Mouse (Mus musculus) testis, adult 2 months (tissue): Measurements from ENCODE around the gene Olfr854.

Experiments
- CTCF ChIP-seq: fragments of 200-500 bp; IDR thresholded peaks from 2 replicates; pipeline ENCODE4 v1.5.1; 2012; ENCODE audit warnings: low read depth, mild to moderate bottlenecking, inconsistent platforms, low read length, moderate library complexity; ENCODE audit not compliant: control insufficient read depth, insufficient read depth, insufficient replicate concordance
- POLR2A ChIP-seq: fragments of 200-500 bp; IDR thresholded peaks from 2 replicates; pipeline ENCODE4 v1.6.1; 2012; ENCODE audit warnings: low read depth, mild to moderate bottlenecking, inconsistent platforms, low read length, moderate library complexity; ENCODE audit not compliant: control insufficient read depth

- no peak for TF ChIP-seq POLR2A
- no peak for TF ChIP-seq CTCF
Measured at GRCm38 (mm10) chr9:19540976-19541375, 26.2 kb downstream of the Olfr854 start, which contains the start of gene Olfr853.
